Mouse (Mus musculus): ENCODE data around the gene Crhbp. TPM values are rescaled to one million over a fixed set of nuclear protein-coding genes. Genes with fewer than 3 reads are reported as not detected.

Gene Crhbp
- total RNA-seq, 2 experiments from 2014 or later, result not detected

DNA sequence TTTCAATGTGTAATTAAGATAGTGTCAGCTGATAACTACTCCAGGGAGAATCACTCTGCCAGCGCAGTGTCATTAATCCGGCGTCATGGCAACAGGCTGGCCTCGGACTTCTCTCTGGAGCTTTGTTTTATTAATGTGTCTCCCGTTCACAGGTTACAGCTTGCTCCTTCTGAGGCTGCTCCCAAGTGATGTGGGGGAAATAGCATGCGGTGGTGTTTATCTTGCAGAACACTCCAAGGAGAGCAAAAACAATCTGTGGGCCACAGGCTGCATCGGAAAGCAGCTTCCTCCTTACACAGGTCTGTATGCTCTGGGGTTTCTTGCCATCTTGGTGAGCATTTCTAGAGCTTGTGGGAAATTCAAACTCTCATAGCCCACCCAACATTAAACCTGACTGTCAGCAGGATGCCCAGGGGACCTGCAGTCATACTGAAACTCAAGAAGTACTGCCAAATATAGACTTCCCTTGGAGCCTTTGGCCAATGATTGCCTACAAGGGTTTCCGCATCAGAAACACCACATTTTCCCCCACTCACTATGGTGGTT is 25.4 kb downstream of the Crhbp start:
- DNase-seq (ENCODE audit: low spot score in 2 of 2), result no peak

DNA sequence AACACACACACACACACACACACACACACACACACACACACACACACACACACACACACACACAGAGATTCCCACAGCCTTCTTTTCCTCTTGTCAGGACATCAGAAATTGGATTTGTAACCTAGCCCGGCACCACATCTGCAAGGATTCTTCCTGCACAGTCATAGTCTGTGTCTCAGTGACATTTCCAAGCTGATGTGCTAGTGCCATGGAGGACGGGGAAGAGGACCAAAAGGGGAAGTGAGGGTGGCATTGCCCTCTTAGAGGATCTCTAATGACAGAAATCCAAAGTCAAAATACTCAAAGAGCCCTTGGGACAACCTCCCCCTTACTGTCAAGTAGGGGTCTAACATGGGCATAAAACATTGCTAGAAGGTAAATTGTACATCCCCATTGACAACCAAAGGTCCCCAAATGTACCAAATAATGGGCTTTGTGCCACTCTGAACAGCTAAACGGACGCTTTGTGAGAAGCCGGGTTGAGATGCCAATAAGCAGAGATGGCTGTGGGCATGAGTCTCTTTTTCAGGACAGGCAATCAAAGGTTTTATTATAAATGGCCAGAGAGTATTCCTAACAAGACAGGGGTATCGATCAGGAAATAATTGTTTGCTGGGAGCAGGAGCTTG is 26.0 kb downstream of the Crhbp start:
- DNase-seq (ENCODE audit: low spot score in 2 of 2), result no peak

- no peak for DNase-seq (ENCODE audit: low spot score in 2 of 2)
These were observed 32.5 kb downstream of the Crhbp start for GRCm38 (mm10) chr13:95412257-95412656.

- DNase-seq (ENCODE audit: low spot score in 2 of 2), result no peak
These were observed 51.5 kb downstream of the Crhbp start for GRCm38 (mm10) chr13:95393242-95393641.

DNA sequence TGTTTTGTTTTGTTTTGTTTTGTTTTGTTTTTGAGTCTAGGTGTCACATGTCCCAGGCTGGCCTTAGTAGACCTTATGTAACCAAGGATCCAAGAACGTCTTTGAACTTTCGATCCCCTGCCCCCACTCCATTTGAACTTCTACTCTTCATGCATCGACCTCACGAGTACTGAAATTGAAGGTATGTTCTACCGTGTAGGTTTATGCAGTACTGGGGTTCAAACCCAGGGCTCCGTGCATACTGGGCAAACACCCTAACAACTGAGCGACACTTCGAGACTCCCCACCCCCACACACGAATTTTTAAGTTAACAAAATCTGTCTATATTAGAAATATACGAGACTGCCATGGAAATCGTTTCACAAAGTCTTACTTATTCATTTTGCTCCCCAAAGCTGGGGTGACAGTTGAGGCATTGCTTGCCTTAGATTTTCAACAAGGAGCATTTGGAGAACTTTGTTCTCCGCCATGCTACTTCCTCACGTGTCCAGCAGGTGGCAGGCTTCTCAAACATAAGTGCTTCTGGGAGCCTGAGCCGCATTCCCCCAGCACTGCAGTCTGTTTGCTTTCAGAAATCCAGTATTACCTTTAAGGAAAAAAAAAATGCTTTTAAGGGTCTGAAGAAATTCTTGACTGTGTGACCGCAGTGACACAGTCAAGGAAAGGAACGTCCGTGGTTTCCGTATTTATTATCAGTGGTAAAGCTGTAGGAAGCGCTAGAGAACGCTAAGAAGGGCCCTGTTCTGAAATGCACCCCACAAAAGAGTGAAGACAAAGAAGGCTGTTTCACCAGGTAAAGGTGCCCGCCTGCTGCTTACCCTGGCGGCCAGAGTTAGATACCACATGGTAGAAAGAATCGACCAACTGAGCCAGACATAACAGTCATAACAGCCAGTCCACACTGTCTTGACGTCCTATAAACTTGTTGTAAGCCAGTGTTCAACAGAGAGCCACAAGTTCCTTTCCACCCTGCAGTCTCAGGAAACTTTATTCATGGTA is 54.6 kb downstream of the Crhbp start:
- peak; percentile 46 to 75 for DNase-seq (ENCODE audit: low spot score in 2 of 2)

- no peak for DNase-seq (ENCODE audit: low spot score in 2 of 2)
These were observed 56.5 kb downstream of the Crhbp start for GRCm38 (mm10) chr13:95388226-95388625.

GRCm38 (mm10) chr13:95382418-95382817 is 62.3 kb downstream of the Crhbp start:
- no peak for DNase-seq (ENCODE audit: low spot score in 2 of 2)

Other genes with a start within 250 kb of the Crhbp start
- gene Pde8b, start 194.6 kb downstream of the Crhbp start, total RNA-seq (2021), result 1 to 10 TPM; 4.0 to 4.4 TPM
- gene Zbed3, start 121.3 kb downstream of the Crhbp start, total RNA-seq (2021), result 10 to 100 TPM; 20.6 to 23.3 TPM
- 10 to 100 TPM; 22.4 to 22.5 TPM for gene Aggf1, start 69.6 kb downstream of the Crhbp start, total RNA-seq (2021)
- gene S100z, start 33.8 kb upstream of the Crhbp start, total RNA-seq (2021), result 1 to 10 TPM in 1 of 2 experiments, under 1 TPM in 1; 0.83 to 1.6 TPM
- 1 to 10 TPM; 1.4 to 1.6 TPM for gene F2rl1, start 80.3 kb upstream of the Crhbp start, total RNA-seq (2021)
- gene F2r, start 173.6 kb upstream of the Crhbp start, total RNA-seq (2021), result 10 to 100 TPM; 30.2 to 33.2 TPM

All from gastrocnemius, postnatal 4 days (tissue).